Mouse (Mus musculus): ENCODE measurements around the gene Sarm1.

- TF ChIP-seq CTCF (IDR thresholded peaks at IDR 0.05; ENCODE audit: low read depth, low read length) (no peak), POLR2A (IDR thresholded peaks at IDR 0.05; ENCODE audit: borderline replicate concordance, low read depth, low read length) (no peak)
Observed at GRCm38 (mm10) chr11:78465568-78466180, 31.9 kb downstream of the Sarm1 start, which contains the start of gene Slc46a1.
